Mouse (Mus musculus): Measurements from ENCODE around the gene Trmo.

- TF ChIP-seq CTCF (IDR thresholded peaks at IDR 0.05; ENCODE audit: control insufficient read depth, insufficient read depth, low read length) (no peak), POLR2A (IDR thresholded peaks at IDR 0.05; ENCODE audit: borderline replicate concordance, control insufficient read depth, low read depth, low read length) (no peak)
Measured at GRCm38 (mm10) chr4:46367487-46367959, 21.7 kb downstream of the Trmo start.

Measured in bone marrow, adult 2 months (tissue).